Mouse (Mus musculus) ovary, adult 18-20 months (tissue): ENCODE measurements around the gene Nln.

Experiments used
- DNase-seq: peaks from one replicate; pipeline ENCODE4 v3.0.0; 2022; ENCODE audit warnings: low spot score, mixed read lengths

Nln gene

GRCm38 (mm10) chr13:104109288-104109815, at the start of gene Nln, which contains the start of gene Sgtb:
Gene Nln (minus strand): TSS chr13:104109614.
Gene Sgtb (plus strand): TSS chr13:104109741.
- DNase-seq, result peak; percentile 83

DNA sequence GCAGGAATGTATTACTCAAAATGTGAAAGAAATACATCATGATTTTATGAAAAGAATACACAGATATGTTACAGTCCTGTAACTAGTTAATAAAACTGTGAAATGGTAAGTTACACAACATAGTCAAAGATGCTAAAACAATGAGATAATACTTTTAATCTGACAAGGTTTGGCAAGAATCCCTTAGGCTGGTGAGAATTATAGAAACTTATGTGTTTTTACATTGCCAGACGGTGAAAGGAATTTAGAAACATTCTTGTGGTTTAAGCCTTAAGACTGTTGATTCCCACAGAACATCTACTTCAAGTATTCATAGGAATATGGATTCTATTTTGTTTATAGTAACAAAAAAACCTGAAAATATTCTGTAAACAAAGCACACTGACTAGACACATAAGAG, 46.3 kb upstream of the Nln start:
- DNase-seq, result no peak

DNA sequence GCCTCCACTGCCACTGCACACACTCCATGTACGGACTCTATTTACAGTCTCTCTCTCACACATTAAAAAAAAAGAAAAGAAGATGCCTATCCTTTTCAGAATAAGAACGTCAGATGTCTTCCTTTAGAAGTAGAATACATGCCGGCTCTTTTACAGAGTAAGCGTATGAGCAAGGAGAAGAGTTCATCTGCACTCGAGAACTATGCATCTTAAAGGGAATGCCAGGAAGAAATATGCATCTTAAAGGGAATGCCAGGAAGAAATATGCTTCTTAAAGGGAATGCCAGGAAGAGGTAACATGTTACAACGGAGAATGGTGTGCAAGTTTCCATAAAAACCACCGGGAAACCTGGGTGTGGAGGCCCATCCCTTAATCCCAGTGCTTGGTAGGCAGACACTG, 45.7 kb upstream of the Nln start:
- DNase-seq, result no peak

DNA sequence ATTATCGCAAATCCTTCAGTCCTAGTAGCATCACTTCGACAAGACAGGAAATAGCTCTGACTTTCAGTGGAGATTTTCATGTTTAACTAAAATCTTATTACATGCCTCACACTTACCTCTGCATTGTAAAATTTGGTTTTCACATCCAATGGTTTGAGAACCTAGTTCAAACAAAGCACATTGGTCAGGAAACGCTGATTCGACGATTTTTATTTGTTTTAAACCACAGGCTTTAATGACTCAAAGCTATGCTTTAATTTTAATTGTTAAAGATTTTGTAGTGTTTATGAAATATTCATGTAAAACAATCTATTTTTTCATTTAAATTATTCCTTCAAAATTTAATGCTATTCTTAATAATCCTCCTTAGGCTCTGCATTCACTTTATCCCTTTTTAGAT, 44.8 kb upstream of the Nln start:
- DNase-seq, result no peak

DNA sequence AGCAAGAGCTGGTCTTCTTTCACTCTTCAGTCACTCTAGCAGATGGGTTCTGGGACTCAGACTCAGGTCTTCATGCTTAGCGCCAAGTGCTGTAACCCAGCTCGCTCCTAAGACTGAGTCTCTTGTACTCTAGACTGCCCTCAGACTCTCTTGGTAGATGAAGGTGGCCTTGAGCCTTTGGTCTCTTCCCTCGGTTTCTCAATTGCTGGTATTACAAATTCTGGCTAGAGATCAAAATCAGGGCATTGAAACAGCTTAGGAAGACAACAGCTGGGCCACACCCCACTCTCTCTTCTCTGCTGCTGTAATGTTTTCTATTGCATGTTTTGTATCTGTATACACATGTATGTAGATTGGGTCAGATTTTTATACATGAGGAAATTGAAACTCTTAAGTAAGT, 36.2 kb upstream of the Nln start:
- no peak for DNase-seq

DNA sequence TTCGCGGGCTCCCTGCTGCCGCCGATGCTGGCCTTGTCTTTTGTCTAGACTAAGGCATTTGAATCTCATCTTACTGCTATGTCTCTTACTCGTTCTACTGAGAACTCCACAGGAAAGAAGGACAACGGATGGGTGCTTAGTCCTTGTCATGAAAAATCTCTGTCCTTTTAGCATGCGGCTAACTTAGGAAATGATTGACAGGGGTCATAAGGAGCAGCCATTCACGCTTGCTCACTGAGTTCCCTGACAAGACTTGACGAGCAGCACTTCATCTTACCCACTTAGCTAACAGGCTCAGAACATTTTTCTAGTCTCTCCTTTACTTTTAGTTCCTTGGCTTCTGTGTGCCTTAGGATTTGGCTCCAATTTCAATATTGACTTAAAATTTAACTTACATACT, 35.5 kb upstream of the Nln start:
- no peak for DNase-seq

DNA sequence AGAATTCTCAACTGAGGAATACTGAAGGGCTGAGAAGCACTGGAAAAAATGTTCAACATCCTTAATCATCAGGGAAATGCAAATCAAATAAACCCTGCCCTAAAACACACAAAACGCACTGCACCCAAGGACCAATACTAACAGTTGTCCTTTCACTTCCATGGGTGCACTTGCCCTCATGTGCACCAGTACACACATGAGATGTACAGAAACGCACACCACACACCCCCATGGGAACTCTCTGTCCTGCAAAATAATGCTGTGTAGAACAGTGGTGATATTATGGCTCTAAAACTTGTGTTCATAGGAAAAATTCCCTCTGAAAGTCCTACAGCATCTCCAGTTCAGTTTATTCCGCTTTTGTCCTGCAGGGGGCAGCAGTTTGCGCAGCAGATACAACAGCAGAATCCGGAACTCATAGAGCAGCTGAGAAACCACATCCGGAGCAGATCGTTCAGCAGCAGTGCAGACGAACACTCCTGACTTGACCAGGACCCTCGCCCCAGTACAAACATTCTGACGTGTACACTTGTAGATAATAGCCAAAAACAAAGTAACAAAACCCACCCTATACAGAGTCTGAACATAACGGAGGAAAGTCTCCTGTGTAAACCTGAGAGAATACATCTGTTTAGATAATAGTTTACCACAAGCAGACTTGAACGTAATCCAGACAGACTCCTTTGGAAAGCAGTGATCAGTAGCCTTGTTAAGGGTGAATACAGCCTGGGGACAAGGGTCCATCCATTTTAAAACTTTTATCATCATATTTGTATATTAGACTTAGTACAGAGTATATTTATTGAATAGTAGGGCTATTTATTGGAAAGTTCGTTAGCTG, 30.2 kb upstream of the Nln start:
- peak; percentile 24 for DNase-seq

DNA sequence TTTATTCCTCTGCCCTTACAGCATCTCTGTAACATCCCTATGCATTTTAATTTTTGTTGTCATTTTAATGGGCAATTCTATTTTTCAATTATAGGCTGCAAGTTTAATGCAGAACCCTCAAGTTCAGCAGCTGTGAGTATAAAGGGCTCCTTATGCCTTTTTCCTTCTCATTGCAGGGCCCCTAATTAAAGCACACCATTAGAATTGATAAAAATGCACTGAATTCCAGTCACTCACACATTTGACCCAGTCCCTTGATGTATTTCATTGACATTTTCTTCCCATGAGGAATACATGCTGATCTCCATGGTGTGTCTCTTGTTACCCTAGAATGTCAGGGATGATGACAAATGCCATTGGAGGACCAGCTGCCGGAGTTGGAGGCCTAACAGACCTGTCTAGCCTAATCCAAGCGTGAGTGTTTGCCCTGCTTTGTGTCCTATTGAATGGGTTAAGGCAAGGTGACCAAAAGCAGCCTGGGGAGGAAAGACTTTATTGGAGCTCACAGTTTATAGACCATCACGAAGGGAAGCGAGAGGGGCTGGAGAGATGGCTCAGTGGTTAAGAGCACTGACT, 25.2 kb upstream of the Nln start:
- DNase-seq, result no peak

- DNase-seq, result no peak
These were observed 23.1 kb upstream of the Nln start for GRCm38 (mm10) chr13:104132561-104132960.

DNA sequence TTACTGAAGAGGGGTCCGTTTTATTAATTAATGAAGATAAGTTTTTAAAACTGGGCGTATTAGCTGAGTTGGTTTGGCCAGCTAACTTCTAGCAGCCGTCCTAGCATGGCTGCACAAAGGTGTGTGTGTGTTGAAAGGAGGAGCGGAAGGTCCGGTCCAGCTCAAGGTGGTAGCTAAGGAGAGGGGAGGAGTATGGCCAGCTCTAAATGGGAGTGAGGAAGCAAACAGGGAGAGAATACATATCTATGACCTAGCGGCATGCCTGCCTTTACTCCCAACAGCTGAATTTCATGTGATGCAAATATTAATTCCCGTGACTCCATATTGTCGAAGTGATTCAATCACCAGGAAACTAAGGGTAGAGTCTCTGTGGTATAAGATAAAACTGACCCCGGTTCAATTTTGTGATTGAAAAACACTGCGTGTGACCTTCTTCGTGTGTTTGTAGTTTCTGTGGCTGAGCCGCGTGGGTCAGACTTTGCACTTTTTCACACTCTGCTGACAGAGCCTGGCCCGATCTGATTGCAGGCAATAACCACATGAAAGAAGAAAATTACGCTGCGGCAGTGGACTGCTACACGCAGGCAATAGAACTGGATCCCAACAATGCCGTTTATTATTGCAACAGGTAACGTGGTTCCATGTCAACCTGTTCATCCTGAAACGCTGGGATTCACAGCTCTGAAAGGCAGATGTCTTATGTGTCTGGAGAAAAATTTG, 14.4 kb upstream of the Nln start:
- no peak for DNase-seq

- no peak for DNase-seq
These were observed 12.8 kb upstream of the Nln start for GRCm38 (mm10) chr13:104122078-104122840.

- no peak for DNase-seq
These were observed 5.4 kb upstream of the Nln start for GRCm38 (mm10) chr13:104114827-104115226.

DNA sequence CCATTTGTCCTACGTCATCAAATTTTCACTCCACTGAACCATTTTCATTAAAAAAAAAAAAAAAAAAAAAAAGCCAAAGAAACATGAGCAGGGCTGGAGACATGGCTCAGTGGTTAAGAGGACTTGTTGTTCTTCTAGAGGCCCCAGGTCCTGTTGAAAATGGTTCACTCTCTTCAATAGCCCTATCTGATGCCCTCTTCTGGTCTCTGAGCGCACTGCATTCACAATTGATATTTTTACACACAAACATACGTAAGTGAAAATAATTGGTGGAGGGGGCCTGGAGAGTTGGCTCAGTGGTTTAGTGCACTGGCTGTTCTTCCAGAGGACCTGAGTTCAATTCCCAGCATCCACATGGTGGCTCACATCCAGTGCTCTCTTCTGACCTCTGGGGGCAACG, 4.4 kb upstream of the Nln start:
- DNase-seq, result no peak

- no peak for DNase-seq
These were observed 3.0 kb upstream of the Nln start for GRCm38 (mm10) chr13:104112266-104112900.

DNA sequence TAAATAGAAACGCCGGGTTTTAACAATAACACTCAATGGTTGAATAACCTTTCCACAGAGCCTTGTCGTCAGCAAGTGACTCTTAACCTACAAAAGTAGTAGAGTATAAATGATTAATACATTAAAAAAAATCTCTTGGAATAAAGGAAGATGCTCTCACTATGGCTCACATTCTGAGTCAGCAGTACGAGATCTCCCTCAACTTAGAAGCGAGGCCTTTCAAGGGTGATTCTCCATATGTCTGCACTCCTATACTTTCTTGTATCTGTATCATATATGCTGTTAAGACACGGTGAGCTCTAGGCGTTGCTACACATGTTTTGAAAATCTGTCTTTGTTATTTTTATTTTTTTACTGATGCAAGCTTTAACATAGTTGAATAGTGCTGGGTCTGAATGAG, 1.1 kb upstream of the Nln start:
- DNase-seq, result no peak

DNA sequence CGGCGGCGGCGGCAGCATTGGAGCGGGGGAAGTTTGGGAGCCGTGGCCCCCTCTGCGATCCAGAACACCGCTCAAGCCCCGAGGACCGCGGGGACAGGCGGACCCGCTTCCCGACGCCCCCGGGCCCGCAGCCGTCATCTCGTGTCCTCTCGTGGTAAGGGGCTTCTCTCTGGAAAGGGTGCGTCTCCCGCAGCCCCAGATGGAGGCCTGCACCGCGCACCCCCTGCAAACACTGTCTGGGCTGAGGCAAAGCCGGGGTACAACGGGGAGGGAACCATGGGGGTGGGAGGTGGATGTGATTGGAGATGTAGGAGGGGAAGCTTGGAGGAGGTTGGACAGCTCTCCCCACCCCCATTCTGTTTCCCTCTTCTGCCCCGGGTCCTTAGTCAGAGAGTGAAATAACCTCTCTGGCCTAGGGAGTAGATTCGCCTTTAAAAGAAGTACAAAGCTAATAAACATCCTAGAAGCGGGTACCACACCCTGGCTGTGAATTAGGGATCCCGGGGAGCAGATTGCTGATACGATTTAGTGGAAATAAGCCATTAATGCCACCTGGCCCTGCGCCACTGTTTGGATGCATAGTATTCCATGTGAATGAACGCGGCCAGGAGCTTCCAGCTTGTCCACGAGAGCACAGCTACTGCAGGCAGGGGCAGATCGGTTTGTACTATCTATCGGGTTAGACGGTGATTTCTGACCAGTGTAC, 555 bp upstream of the Nln start:
- DNase-seq, result peak; percentile 22

DNA sequence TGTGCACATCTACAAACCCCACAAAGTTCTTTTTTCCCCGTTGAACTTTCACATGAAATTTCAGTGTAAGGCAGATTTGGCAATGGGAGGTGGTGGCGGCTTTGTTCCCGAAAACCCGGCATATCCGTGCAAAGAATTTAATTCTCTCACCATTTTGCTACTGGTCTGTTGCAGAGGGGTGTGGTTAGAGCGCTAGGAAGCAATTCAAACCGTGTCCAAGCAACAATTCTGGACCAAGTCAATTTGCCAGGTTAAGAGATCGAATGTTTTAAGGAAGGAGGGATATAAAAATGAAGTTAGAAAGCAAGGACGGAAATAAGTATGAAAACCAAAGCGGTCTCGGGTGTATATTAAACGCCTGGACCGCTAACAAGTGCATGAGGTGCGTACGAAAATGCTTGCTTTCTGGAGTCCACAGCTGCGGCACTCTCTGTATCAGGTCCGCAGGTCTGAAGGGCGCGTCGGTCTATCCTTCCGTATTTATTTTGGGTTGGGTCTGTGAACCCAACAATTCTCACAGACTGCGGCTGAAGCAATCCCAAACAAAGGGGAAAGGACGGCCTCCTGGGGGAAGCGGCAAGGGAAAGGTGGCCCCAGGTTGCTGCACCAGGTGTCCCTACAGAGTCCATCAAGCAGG, 645 bp downstream of the Nln start:
- DNase-seq, result no peak

DNA sequence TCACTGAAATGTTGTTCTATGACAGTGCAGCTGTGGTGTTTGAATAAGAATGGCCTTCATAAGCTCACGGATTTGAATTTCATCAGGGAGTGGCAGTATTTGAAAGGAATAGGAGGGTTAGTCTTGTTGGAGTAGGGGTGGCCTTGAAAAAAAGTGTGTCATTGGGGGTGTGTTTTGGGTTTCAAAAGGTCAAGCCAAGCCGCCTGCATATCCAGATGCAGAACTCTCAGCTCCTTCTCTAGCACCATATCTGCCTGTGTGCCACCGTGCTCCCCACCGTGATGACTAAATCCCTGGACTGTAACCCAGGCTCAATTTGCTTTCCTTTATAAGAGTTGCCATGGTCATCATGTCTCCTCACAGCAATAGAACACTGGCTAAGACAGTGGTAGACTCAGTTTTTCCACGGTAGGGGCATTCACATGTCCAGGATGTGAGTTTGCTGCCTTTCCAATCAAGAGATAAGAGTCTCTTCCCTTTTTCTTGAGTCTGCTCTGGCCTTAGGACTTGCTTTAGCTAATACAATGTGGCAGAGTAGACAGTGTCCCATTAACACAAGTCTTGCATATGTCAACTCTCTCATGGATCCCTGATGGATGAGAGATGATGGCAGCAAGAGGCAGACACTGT, 7.7 kb downstream of the Nln start:
- DNase-seq, result no peak

- no peak for DNase-seq
These were observed 9.0 kb downstream of the Nln start for GRCm38 (mm10) chr13:104100416-104100815.

- DNase-seq, result no peak
These were observed 12.2 kb downstream of the Nln start for GRCm38 (mm10) chr13:104097190-104097589.
